Mouse (Mus musculus) duodenum, adult 2 months (tissue): ENCODE data around the gene Slc25a43. TPM values are rescaled to one million over a fixed set of nuclear protein-coding genes. Genes with fewer than 3 reads are reported as not detected.

Experiments
- polyA plus RNA-seq: library from polyadenylated mRNA; depleted of rRNA; stranded (reverse); fragments of >200 nt; gene quantifications from 2 replicates; pipeline ENCODE4 v1.2.3, GENCODE M21; 2012; ENCODE audit warnings: low replicate concordance; rRNA removed

The Slc25a43 gene
- 1.6 and 2.3 TPM in 2 replicates for polyA plus RNA-seq

DNA sequence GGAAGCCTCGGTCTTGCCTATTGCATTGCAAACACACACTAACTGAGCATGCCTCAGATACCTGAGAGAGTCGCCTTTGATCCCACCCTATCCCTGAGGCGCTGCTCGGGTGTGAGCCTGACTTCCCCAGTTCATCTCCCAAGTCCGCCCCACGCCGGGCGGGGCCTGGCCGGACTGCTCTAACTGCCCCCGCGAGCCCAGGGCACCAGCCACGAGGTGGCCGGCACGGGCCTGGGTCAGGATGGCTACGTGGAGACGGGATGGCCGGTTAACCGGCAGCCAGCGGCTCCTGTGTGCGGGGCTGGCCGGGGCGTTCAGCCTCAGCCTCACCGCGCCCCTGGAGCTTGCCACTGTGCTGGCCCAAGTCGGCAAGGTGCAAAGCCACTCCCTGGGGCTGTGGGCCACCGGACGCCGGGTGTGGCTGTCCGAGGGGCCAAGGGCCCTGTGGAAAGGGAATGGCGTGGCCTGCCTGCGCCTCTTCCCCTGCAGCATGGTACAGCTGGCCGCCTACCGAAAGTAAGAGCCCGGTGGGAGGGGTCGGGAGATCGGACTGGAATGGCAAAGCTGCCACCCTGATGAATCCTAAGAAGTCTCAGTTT, at the start of gene Slc25a43:
TSS of gene Slc25a43 (plus strand) at position 157 of the 599 bp plus-strand sequence.

DNA sequence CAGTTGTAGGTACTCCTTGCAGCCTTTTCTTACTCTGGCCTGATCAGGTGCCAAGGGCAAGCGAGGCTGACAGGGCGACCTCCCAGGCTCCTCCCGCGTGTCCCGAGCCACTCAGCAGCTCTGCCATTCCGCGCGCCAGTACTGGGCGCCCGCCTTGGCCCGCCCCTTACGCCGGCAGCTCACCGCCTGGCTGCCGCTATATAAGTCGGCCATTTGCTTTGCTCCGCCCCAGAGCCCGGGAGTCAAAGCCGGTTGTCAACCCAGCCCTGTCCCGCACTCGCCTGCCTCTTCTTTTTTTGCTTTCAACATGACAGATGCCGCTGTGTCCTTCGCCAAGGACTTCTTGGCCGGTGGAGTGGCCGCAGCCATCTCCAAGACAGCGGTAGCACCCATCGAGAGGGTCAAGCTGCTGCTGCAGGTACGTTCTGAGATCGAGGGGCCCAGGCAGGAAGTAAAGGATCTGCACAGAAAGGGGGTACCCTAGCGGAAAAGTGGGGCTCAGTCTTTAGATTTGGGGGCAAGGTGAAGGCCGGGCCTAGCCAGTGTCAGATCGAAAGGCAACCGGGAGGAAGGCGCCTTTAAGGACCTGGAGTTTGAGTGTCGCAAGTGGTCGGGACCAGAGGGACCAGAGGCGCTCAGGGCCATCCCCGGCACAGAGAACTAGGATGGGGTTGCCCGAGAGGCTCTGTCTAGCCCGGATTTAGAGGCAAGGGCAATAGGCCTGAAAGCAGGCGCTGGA, 52.1 kb downstream of the Slc25a43 start, which contains the start of gene Slc25a5:
TSS of gene Slc25a5 (plus strand) at position 228 of the 739 bp plus-strand sequence.

Other genes with a start within 250 kb of the Slc25a43 start
- gene Pgrmc1, start 145.5 kb upstream of the Slc25a43 start, polyA plus RNA-seq = 157 and 251 TPM in 2 replicates
- 0.07 TPM in 1 of 2 replicates, not detected in the other for gene Akap17b, start 98.3 kb upstream of the Slc25a43 start, polyA plus RNA-seq
- gene Slc25a5, start 52.0 kb downstream of the Slc25a43 start, polyA plus RNA-seq = 897 and 1,694 TPM in 2 replicates
- gene Ube2a, start 130.2 kb downstream of the Slc25a43 start, polyA plus RNA-seq = 24.0 and 43.6 TPM in 2 replicates
- 3.5 and 4.5 TPM in 2 replicates for gene C330007P06Rik, start 130.5 kb downstream of the Slc25a43 start, polyA plus RNA-seq
- 0.04 and 0.07 TPM in 2 replicates for gene Nkrf, start 159.2 kb downstream of the Slc25a43 start, polyA plus RNA-seq
- 0.91 and 2.8 TPM in 2 replicates for gene Sept6, start 248.1 kb downstream of the Slc25a43 start, polyA plus RNA-seq